Mouse (Mus musculus) heart, embryonic 12.5 days (tissue): ENCODE measurements around the gene Elp4. TPM values are rescaled to one million over a fixed set of nuclear protein-coding genes. Genes with fewer than 3 reads are reported as not detected.

Source experiments
- ATAC-seq: fragments of 200-750 bp; cut with Nextera tagmentation; 2 replicates; pipeline ENCODE4 v1.8.0; 2017; ENCODE audit warnings: moderate TSS enrichment, moderate library complexity; ENCODE audit not compliant: insufficient number of reproducible peaks, low FRiP score
- H3K27ac ChIP-seq: fragments of 300-500 bp; sonication (generic); 2 replicates; pipeline ENCODE4 v1.5.1; 2016; ENCODE audit warnings: mild to moderate bottlenecking, moderate library complexity; ENCODE audit not compliant: poor library complexity, severe bottlenecking
- H3K27me3 ChIP-seq: fragments of 300-500 bp; sonication (generic); replicated peaks from 2 replicates; pipeline ENCODE4 v1.6.1; 2016; ENCODE audit warnings: mild to moderate bottlenecking, moderate library complexity
- H3K36me3 ChIP-seq: fragments of 300-500 bp; sonication (generic); 2 replicates; pipeline ENCODE4 v1.6.1; 2016; ENCODE audit warnings: mild to moderate bottlenecking, moderate library complexity
- H3K4me1 ChIP-seq: fragments of 300-500 bp; sonication (generic); replicated peaks from 2 replicates; pipeline ENCODE4 v1.6.1; 2016; ENCODE audit warnings: mild to moderate bottlenecking
- H3K4me2 ChIP-seq: fragments of 300-500 bp; sonication (generic); 2 replicates; pipeline ENCODE4 v1.6.1; 2016; ENCODE audit warnings: mild to moderate bottlenecking, moderate library complexity
- H3K4me3 ChIP-seq: fragments of 300-500 bp; sonication (generic); 2 replicates; pipeline ENCODE4 v1.5.1; 2016; ENCODE audit warnings: mild to moderate bottlenecking
- H3K9ac ChIP-seq: fragments of 300-500 bp; sonication (generic); 2 replicates; pipeline ENCODE4 v1.6.1; 2016; ENCODE audit warnings: mild to moderate bottlenecking, moderate library complexity
- H3K9me3 ChIP-seq: fragments of 300-500 bp; sonication (generic); replicated peaks from 2 replicates; pipeline ENCODE4 v1.6.1; 2016; ENCODE audit warnings: mild to moderate bottlenecking, moderate library complexity
- WGBS: fragments of 180-500 bp; shearing (Covaris S2); methylation state at CpG from one replicate; pipeline ENCODE4 v1.1.7; 2016; 5-methylcytosine and 5-hydroxymethylcytosine counted together
- polyA plus RNA-seq: library from polyadenylated mRNA; unstranded; fragments of >200 nt; fragmentation: Nextera tagmentation; extraction: Ambion mirVana; gene quantifications from 2 replicates; pipeline ENCODE4 v1.2.1, GENCODE M21; 2016

Elp4 gene
- polyA plus RNA-seq, 1 experiment from 2014 or later = 20.7 TPM

- no peak overlapping the region for H3K27ac ChIP-seq
- no peak overlapping the region for H3K4me3 ChIP-seq
- H3K27me3 ChIP-seq = peaks cover 85% of the 10 kb centered on the region
- peaks cover 9% of the 10 kb centered on the region for H3K4me1 ChIP-seq
- no peaks in the 10 kb centered on the region for H3K9me3 ChIP-seq
- ATAC-seq = 0 out of 2 replicates have a peak, but pooled peaks have one; percentile 13
- WGBS = 5% methylated on average over 30 of the region's 30 CpGs
- H3K9ac ChIP-seq = no peak overlapping the region
- H3K36me3 ChIP-seq = no peaks in the 10 kb centered on the region
- H3K4me2 ChIP-seq = no peak overlapping the region
Observed at GRCm38 (mm10) chr2:105680999-105681710, 223.2 kb downstream of the Elp4 start.

- 1% methylated on average over 22 of the region's 24 CpGs for WGBS
- Histone ChIP-seq H3K9me3 (no peaks in the 10 kb centered on the region), H3K9ac (no peak overlapping the region), H3K27ac (no peak overlapping the region), H3K4me1 (peaks cover 15% of the 10 kb centered on the region), H3K27me3 (peaks cover 84% of the 10 kb centered on the region), H3K4me2 (no peak overlapping the region), H3K36me3 (no peaks in the 10 kb centered on the region), H3K4me3 (no peak overlapping the region)
- 0 out of 2 replicates have a peak, but pooled peaks have one; percentile 24 for ATAC-seq
Observed at GRCm38 (mm10) chr2:105680146-105680998, 224.0 kb downstream of the Elp4 start.

- H3K36me3 ChIP-seq = no peaks in the 10 kb centered on the region
- 3% methylated on average over 2 of the region's 2 CpGs for WGBS
Observed at GRCm38 (mm10) chr2:105679331-105679730, 225.0 kb downstream of the Elp4 start.

GRCm38 (mm10) chr2:105678880-105679321, 225.5 kb downstream of the Elp4 start:
- H3K4me2 ChIP-seq = no peak overlapping the region
- H3K9ac ChIP-seq = no peak overlapping the region
- no peaks in the 10 kb centered on the region for H3K36me3 ChIP-seq
- no peaks in the 10 kb centered on the region for H3K9me3 ChIP-seq
- H3K4me1 ChIP-seq = peaks cover 27% of the 10 kb centered on the region
- ATAC-seq = no peak
- WGBS = 4% methylated on average over 7 of the region's 7 CpGs
- peaks cover 88% of the 10 kb centered on the region for H3K27me3 ChIP-seq
- H3K4me3 ChIP-seq = no peak overlapping the region
- no peak overlapping the region for H3K27ac ChIP-seq

More at GRCm38 (mm10) chr2:105679331-105679730, 225.0 kb downstream of the Elp4 start:
- H3K9me3 ChIP-seq = no peaks in the 10 kb centered on the region
- peaks cover 26% of the 10 kb centered on the region for H3K4me1 ChIP-seq
- H3K4me3 ChIP-seq = no peak overlapping the region
- no peak overlapping the region for H3K27ac ChIP-seq
- H3K27me3 ChIP-seq = peaks cover 87% of the 10 kb centered on the region
- no peak overlapping the region for H3K9ac ChIP-seq
- no peak overlapping the region for H3K4me2 ChIP-seq
- no peak for ATAC-seq

GRCm38 (mm10) chr2:105678306-105678705, 226.1 kb downstream of the Elp4 start:
- Histone ChIP-seq H3K27ac (no peak overlapping the region), H3K9me3 (no peaks in the 10 kb centered on the region), H3K4me2 (no peak overlapping the region), H3K27me3 (peaks cover 88% of the 10 kb centered on the region), H3K4me3 (no peak overlapping the region), H3K36me3 (no peaks in the 10 kb centered on the region), H3K9ac (no peak overlapping the region), H3K4me1 (peaks cover 32% of the 10 kb centered on the region)
- ATAC-seq = no peak
- WGBS = 5% methylated on average over 4 of the region's 4 CpGs

- Histone ChIP-seq H3K4me2 (no peak overlapping the region), H3K36me3 (no peaks in the 10 kb centered on the region), H3K9ac (no peak overlapping the region), H3K9me3 (no peaks in the 10 kb centered on the region), H3K27me3 (peaks cover 88% of the 10 kb centered on the region), H3K4me3 (no peak overlapping the region), H3K27ac (no peak overlapping the region), H3K4me1 (peaks cover 28% of the 10 kb centered on the region)
- no peak for ATAC-seq
- WGBS = 2% methylated on average over 11 of the region's 11 CpGs
Observed at GRCm38 (mm10) chr2:105677434-105678105, 226.8 kb downstream of the Elp4 start.

GRCm38 (mm10) chr2:105676909-105677433, 227.4 kb downstream of the Elp4 start:
- H3K4me3 ChIP-seq = no peak overlapping the region; the same call in 1 of the 2 replicates
- H3K4me1 ChIP-seq = peaks cover 32% of the 10 kb centered on the region
- no peak overlapping the region for H3K27ac ChIP-seq
- no peak for ATAC-seq
- H3K36me3 ChIP-seq = no peaks in the 10 kb centered on the region
- peaks cover 88% of the 10 kb centered on the region for H3K27me3 ChIP-seq
- no peak overlapping the region for H3K9ac ChIP-seq
- H3K4me2 ChIP-seq = peak overlapping the region; percentile 83; the same call in 1 of the 2 replicates
- WGBS = under 1% methylated on average over 11 of the region's 11 CpGs
- no peaks in the 10 kb centered on the region for H3K9me3 ChIP-seq

GRCm38 (mm10) chr2:105676080-105676908, 228.1 kb downstream of the Elp4 start:
- no peaks in the 10 kb centered on the region for H3K9me3 ChIP-seq
- under 1% methylated on average over 77 of the region's 77 CpGs for WGBS
- no peak for ATAC-seq
- H3K4me2 ChIP-seq = peak overlapping the region; percentile 83
- H3K9ac ChIP-seq = peak overlapping the region; percentile 47
- H3K4me1 ChIP-seq = peaks cover 32% of the 10 kb centered on the region
- H3K4me3 ChIP-seq = peak overlapping the region; percentile 49
- peaks cover 88% of the 10 kb centered on the region for H3K27me3 ChIP-seq
- H3K36me3 ChIP-seq = no peaks in the 10 kb centered on the region
- H3K27ac ChIP-seq = no peak overlapping the region

- H3K9me3 ChIP-seq = no peaks in the 10 kb centered on the region
Observed at GRCm38 (mm10) chr2:105675730-105676079, 228.7 kb downstream of the Elp4 start.

More at GRCm38 (mm10) chr2:105675730-105676079, 228.7 kb downstream of the Elp4 start:
- under 1% methylated on average over 11 of the region's 11 CpGs for WGBS
- Histone ChIP-seq H3K4me2 (peak overlapping the region; percentile 83), H3K27me3 (peaks cover 88% of the 10 kb centered on the region), H3K4me1 (peaks cover 32% of the 10 kb centered on the region), H3K9ac (0 out of 2 replicates have a peak overlapping the region, but pooled peaks have one; percentile 47), H3K27ac (no peak overlapping the region), H3K4me3 (peak overlapping the region; percentile 49), H3K36me3 (no peaks in the 10 kb centered on the region)
- no peak for ATAC-seq
